Mouse (Mus musculus): ENCODE data around the gene Ercc6l.
"Not testable (repeated sequence)": the region's sequence is repeated elsewhere in the genome, so short reads cannot be mapped to it uniquely, and the experiment has no call there.

- not testable (repeated sequence) for TF ChIP-seq CTCF (IDR thresholded peaks at IDR 0.05; ENCODE audit: control insufficient read depth, insufficient read depth, insufficient replicate concordance, low read depth, low read length); POLR2A (IDR thresholded peaks at IDR 0.05; ENCODE audit: control insufficient read depth, low read depth, low read length)
These were observed 47.5 kb downstream of the Ercc6l start for GRCm38 (mm10) chrX:102109349-102109748.
